In the genomic region with DNA sequence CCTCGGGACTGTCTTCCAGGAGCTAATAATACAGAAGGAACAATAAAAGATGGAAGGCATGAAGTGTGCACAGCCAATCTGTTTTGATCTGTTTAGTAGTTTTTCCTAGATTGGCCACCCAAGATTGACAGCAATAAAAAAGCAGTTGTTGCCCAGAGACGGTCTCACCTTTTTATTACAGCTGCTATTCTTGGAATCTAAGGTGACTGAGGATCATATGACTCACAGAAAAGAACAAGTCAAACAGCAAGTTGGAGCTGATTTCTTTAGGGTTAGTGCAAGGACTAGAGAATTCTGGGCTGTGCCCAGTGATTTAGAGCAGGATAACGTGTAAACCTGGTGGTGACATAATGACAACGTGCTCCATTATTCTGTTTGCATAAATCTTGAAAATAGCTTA, we compare ENCODE assay signal across 26 mouse cellular contexts. TPM values are rescaled to one million over a fixed set of nuclear protein-coding genes. Genes with fewer than 3 reads are reported as not detected.
DNase-seq lines count a peak whose midpoint lies in the region; ATAC-seq lines count a peak whose summit lies in the region.
"Had no signal": no experiment of that assay in that cellular context is flagged by ENCODE, and none has a peak within 500 bp of the region (broad histone marks: within the 10 kb centered on the region; RNA-seq: fewer than 3 reads in every experiment).

No protein-coding gene starts in this region.

- peak; percentile 83 for ATAC-seq in intestine, embryonic 16.5 days
- ATAC-seq in midbrain, embryonic 11.5 days (ENCODE audit: low FRiP score), result no peak
- ATAC-seq: activated CD4-positive, CD25-positive, alpha-beta regulatory T cell, adult 4 months; CD4-positive, CD25-positive, alpha-beta regulatory T cell, adult 4 months; forebrain, embryonic 13.5 days; Patski had no signal

- no peak overlapping the region for H3K4me3 ChIP-seq in intestine, embryonic 16.5 days (ENCODE audit: low read length)
- H3K4me3 ChIP-seq in midbrain, embryonic 11.5 days (ENCODE audit: low read depth, low read length), result no peak overlapping the region
- H3K4me3 ChIP-seq: embryonic facial prominence, embryonic 10.5 days; embryonic facial prominence, embryonic 12.5 days; forebrain, embryonic 13.5 days had no signal

- H3K9ac ChIP-seq in intestine, embryonic 16.5 days (ENCODE audit: low read depth, low read length), result no peak overlapping the region
- H3K9ac ChIP-seq in midbrain, embryonic 11.5 days (ENCODE audit: low read length), result no peak overlapping the region
- H3K9ac ChIP-seq: embryonic facial prominence, embryonic 12.5 days; forebrain, embryonic 13.5 days had no signal

- no peak overlapping the region for H3K4me2 ChIP-seq in intestine, embryonic 16.5 days (ENCODE audit: low read depth, low read length)
- no peak overlapping the region for H3K4me2 ChIP-seq in midbrain, embryonic 11.5 days
- H3K4me2 ChIP-seq: embryonic facial prominence, embryonic 12.5 days; forebrain, embryonic 13.5 days had no signal

- WGBS in intestine, embryonic 16.5 days, result 59% methylated on average over 4 of the region's 4 CpGs
- WGBS in large intestine, adult 2 months, result 24% methylated on average over 4 of the region's 4 CpGs
- WGBS in midbrain, embryonic 11.5 days, result 86% methylated on average over 4 of the region's 4 CpGs

- H3K27ac ChIP-seq in intestine, embryonic 16.5 days (ENCODE audit: low read length), result peak overlapping the region; percentile 43
- no peak overlapping the region for H3K27ac ChIP-seq in midbrain, embryonic 11.5 days (ENCODE audit: low read depth, low read length)
- H3K27ac ChIP-seq: embryonic facial prominence, embryonic 10.5 days; embryonic facial prominence, embryonic 12.5 days; forebrain, embryonic 13.5 days had no signal

- H3K4me1 ChIP-seq in intestine, embryonic 16.5 days (ENCODE audit: control insufficient read depth, insufficient read depth, low read length), result no peaks in the 10 kb centered on the region
- no peaks in the 10 kb centered on the region for H3K4me1 ChIP-seq in midbrain, embryonic 11.5 days (ENCODE audit: control insufficient read depth, insufficient read depth, low read length)
- H3K4me1 ChIP-seq: embryonic facial prominence, embryonic 10.5 days; embryonic facial prominence, embryonic 12.5 days; forebrain, embryonic 13.5 days had no signal

- peak; percentile 0 for DNase-seq in heart, adult 11 months
- DNase-seq in heart, adult 18-20 months, result no peak
- peak; percentile 89 for DNase-seq in large intestine, adult 2 months (ENCODE audit: low read depth, low spot score)
- DNase-seq in kidney, postnatal 10 days, result no peak
- DNase-seq in midbrain, embryonic 11.5 days (ENCODE audit: low spot score, missing footprints), result no peak
- no peak for DNase-seq in ovary, adult 18-20 months (ENCODE audit: low spot score)
- DNase-seq: adrenal gland, adult 8-10 months; adrenal gland, postnatal 14 days; adrenal gland, postnatal 36 days; B cell, adult 2 months; cerebellum, adult 11-12 months; cerebellum, adult 2 months; cerebellum, adult 9-10 months; cerebellum, postnatal 10 days; cerebellum, postnatal 25 days had no signal

- no peaks in the 10 kb centered on the region for H3K9me3 ChIP-seq in intestine, embryonic 16.5 days (ENCODE audit: control insufficient read depth, low read length)
- H3K9me3 ChIP-seq in midbrain, embryonic 11.5 days (ENCODE audit: control insufficient read depth, low read length), result no peaks in the 10 kb centered on the region
- H3K9me3 ChIP-seq: embryonic facial prominence, embryonic 12.5 days; forebrain, embryonic 13.5 days; G1E had no signal

- no peaks in the 10 kb centered on the region for H3K27me3 ChIP-seq in intestine, embryonic 16.5 days (replicated peaks; ENCODE audit: control insufficient read depth, insufficient read depth, low read length)
- H3K27me3 ChIP-seq in midbrain, embryonic 11.5 days (ENCODE audit: control insufficient read depth, insufficient read depth, low read length), result no peaks in the 10 kb centered on the region
- H3K27me3 ChIP-seq: embryonic facial prominence, embryonic 12.5 days; forebrain, embryonic 13.5 days had no signal

- no peaks in the 10 kb centered on the region for H3K36me3 ChIP-seq in intestine, embryonic 16.5 days (ENCODE audit: control insufficient read depth, insufficient read depth, low read length)
- no peaks in the 10 kb centered on the region for H3K36me3 ChIP-seq in midbrain, embryonic 11.5 days (ENCODE audit: control insufficient read depth, insufficient read depth, low read length)
- H3K36me3 ChIP-seq: embryonic facial prominence, embryonic 10.5 days; embryonic facial prominence, embryonic 12.5 days; G1E had no signal

RNA-seq across cellular contexts. Expression of gene Cyp3a13, which starts 19.5 kb away (rescaled TPM):
- total RNA-seq in heart, adult 18-20 months (2021), result under 1 TPM; 0.21 to 0.25 TPM
- 54.6 and 70.4 TPM in 2 replicates for polyA plus RNA-seq in intestine, embryonic 16.5 days (2015; fragmentation: Nextera tagmentation; extraction: Ambion mirVana)
- 23.5 and 51.9 TPM in 2 replicates for polyA plus RNA-seq in large intestine, adult 2 months (2012; rRNA removed)
- not detected in 2 replicates for polyA plus RNA-seq in midbrain, embryonic 11.5 days (2014; fragmentation: Nextera tagmentation; extraction: Ambion mirVana)
- total RNA-seq: CH12.LX had no signal
- polyA plus RNA-seq: activated CD4-positive, CD25-positive, alpha-beta regulatory T cell, adult 4 months; CD4-positive, CD25-positive, alpha-beta regulatory T cell, adult 4 months; embryonic facial prominence, embryonic 10.5 days; embryonic facial prominence, embryonic 12.5 days; embryonic facial prominence, embryonic 14.5 days; forebrain, embryonic 11.5 days; forebrain, embryonic 13.5 days; G1E had no signal

RNA-seq across cellular contexts. Expression of gene Gjc3, which starts 21.9 kb away (rescaled TPM):
- total RNA-seq in heart, adult 18-20 months (2021), result under 1 TPM; 0.15 to 0.26 TPM
- 0.34 and 0.50 TPM in 2 replicates for polyA plus RNA-seq in intestine, embryonic 16.5 days (2015; fragmentation: Nextera tagmentation; extraction: Ambion mirVana)
- 0.11 and 0.16 TPM in 2 replicates for polyA plus RNA-seq in large intestine, adult 2 months (2012; rRNA removed)
- not detected in 2 replicates for polyA plus RNA-seq in midbrain, embryonic 11.5 days (2014; fragmentation: Nextera tagmentation; extraction: Ambion mirVana)
- total RNA-seq: CH12.LX had no signal
- polyA plus RNA-seq: activated CD4-positive, CD25-positive, alpha-beta regulatory T cell, adult 4 months; forebrain, embryonic 11.5 days; G1E; Patski had no signal

RNA-seq across cellular contexts. Expression of gene Azgp1, which starts 40.4 kb away (rescaled TPM):
- total RNA-seq in heart, adult 18-20 months (2021), result not detected
- 0.34 and 0.37 TPM in 2 replicates for polyA plus RNA-seq in intestine, embryonic 16.5 days (2015; fragmentation: Nextera tagmentation; extraction: Ambion mirVana)
- polyA plus RNA-seq in large intestine, adult 2 months (2012; rRNA removed), result 0.17 TPM in 1 of 2 replicates, not detected in the other
- polyA plus RNA-seq in midbrain, embryonic 11.5 days (2014; fragmentation: Nextera tagmentation; extraction: Ambion mirVana), result not detected in 2 replicates
- total RNA-seq: CH12.LX, G1E had no signal
- polyA plus RNA-seq: CD4-positive, CD25-positive, alpha-beta regulatory T cell, adult 4 months; embryonic facial prominence, embryonic 10.5 days; embryonic facial prominence, embryonic 12.5 days; forebrain, embryonic 11.5 days; forebrain, embryonic 13.5 days; G1E; Patski had no signal

Comparison
In these comparisons a context has a peak if more than half of its experiments do, and no peak if none do; other contexts are left out.
1. DNase-seq: peak in heart, adult 11 months (single experiment) and large intestine, adult 2 months (single experiment); none in heart, adult 18-20 months (0 of 2), kidney, postnatal 10 days (single experiment), midbrain, embryonic 11.5 days (single experiment) and ovary, adult 18-20 months (single experiment).
2. RNA of gene Cyp3a13, which starts 19.5 kb away (polyA plus RNA-seq): 54.6 to 70.4 TPM in intestine, embryonic 16.5 days and 23.5 to 51.9 TPM in large intestine, adult 2 months; not detected in midbrain, embryonic 11.5 days; every median in the first group is over 10 times any median in the second.